Mouse (Mus musculus) heart, postnatal 0 days (tissue): ENCODE data around the gene Slamf9. TPM values are rescaled to one million over a fixed set of nuclear protein-coding genes. Genes with fewer than 3 reads are reported as not detected.

ENCODE experiments used
- ATAC-seq: fragments of 200-750 bp; cut with Nextera tagmentation; 2 replicates; pipeline ENCODE4 v1.8.0; 2017; ENCODE audit warnings: low read depth, moderate number of reproducible peaks, moderate library complexity; ENCODE audit not compliant: insufficient read depth
- DNase-seq: peaks from one replicate; pipeline ENCODE4 v3.0.0-alpha.2; 2016; ENCODE audit warnings: low spot score
- H3K27ac ChIP-seq: fragments of 300-500 bp; sonication (generic); 2 replicates; pipeline ENCODE4 v1.5.1; 2014; ENCODE audit warnings: low read depth, mild to moderate bottlenecking
- H3K27me3 ChIP-seq: fragments of 300-500 bp; sonication (generic); 2 replicates; pipeline ENCODE4 v1.6.1; 2014; ENCODE audit warnings: low read length, mixed read lengths; ENCODE audit not compliant: control insufficient read depth, insufficient read depth
- H3K36me3 ChIP-seq: fragments of 300-500 bp; sonication (generic); replicated peaks from 2 replicates; pipeline ENCODE4 v1.6.1; 2014; ENCODE audit warnings: low read length, mixed read lengths; ENCODE audit not compliant: control insufficient read depth, insufficient read depth
- H3K4me1 ChIP-seq: fragments of 300-500 bp; sonication (generic); 2 replicates; pipeline ENCODE4 v1.6.1; 2014; ENCODE audit warnings: antibody characterized with exemption; ENCODE audit not compliant: control insufficient read depth, insufficient read depth
- H3K4me2 ChIP-seq: fragments of 300-500 bp; sonication (generic); 2 replicates; pipeline ENCODE4 v1.6.1; 2014; ENCODE audit warnings: low read depth, mild to moderate bottlenecking, low read length, moderate library complexity
- H3K4me3 ChIP-seq: fragments of 300-500 bp; sonication (generic); 2 replicates; pipeline ENCODE4 v1.5.1; 2014; ENCODE audit warnings: low read depth, low read length
- H3K9ac ChIP-seq: fragments of 300-500 bp; sonication (generic); replicated peaks from 2 replicates; pipeline ENCODE4 v1.6.1; 2014; ENCODE audit warnings: low read depth, low read length, mixed read lengths
- H3K9me3 ChIP-seq: fragments of 300-500 bp; sonication (generic); replicated peaks from 2 replicates; pipeline ENCODE4 v1.6.1; 2016; ENCODE audit warnings: low read length; ENCODE audit not compliant: control insufficient read depth
- CTCF ChIP-seq: IDR thresholded peaks from 2 replicates; pipeline ENCODE4 v1.5.1; 2016; ENCODE audit warnings: antibody characterized with exemption, control low read depth, low read depth
- EP300 ChIP-seq: IDR thresholded peaks from 2 replicates; pipeline ENCODE4 v1.6.1; 2016; ENCODE audit warnings: antibody characterized with exemption, low read depth
- WGBS: fragments of 180-500 bp; shearing (Covaris S2); extraction: QIAGEN DNeasy Blood & Tissue Kit; methylation state at CpG from one replicate; pipeline ENCODE4 v1.1.7; 2014; 5-methylcytosine and 5-hydroxymethylcytosine counted together
- polyA plus RNA-seq: library from polyadenylated mRNA; unstranded; fragments of >200 nt; fragmentation: Nextera tagmentation; extraction: Ambion mirVana; gene quantifications from 2 replicates; pipeline ENCODE4 v1.2.1, GENCODE M21; 2015
- total RNA-seq: library from RNA; depleted of rRNA; stranded (reverse); fragments of >200 nt; gene quantifications from 2 replicates; pipeline ENCODE4 v1.2.3, GENCODE M21; 2014; ENCODE audit warnings: low replicate concordance; rRNA removed

The Slamf9 gene
- total RNA-seq = 1.9 and 5.8 TPM in 2 replicates
- polyA plus RNA-seq = 1.6 and 2.0 TPM in 2 replicates

DNA sequence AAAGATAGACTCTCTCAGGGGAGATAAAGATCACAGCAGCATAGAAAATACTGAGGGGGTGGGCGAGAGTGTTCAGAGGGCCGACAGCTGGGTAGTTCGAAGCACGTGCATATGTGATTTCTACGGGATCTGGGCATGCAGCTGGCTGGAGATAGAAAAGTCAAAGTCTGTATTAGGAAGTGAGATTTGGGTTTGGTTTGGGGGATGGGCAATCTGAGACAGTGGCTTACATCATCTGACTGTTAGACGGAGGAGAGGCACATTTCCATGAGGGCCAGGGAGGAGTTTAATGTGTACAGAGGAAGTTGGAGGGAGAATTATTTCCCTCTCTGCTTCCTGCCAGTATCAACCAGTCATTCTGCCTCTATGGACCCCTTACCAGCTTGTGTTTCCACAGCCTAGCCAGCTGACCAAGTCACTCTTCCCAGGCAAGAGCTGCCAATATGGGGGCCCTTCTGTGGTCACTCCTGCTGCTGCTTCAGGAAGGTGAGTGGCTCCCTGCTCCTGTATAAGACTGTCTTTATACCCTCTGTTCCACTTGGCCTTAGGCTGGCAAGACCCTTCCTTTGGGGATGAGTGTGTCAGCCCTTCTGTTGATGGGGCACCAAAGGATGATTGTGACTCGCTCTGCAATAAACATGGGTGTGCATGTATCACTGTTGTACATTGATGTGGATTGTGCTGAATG is at the start of gene Slamf9:
Gene Slamf9, plus strand, starts transcription at position 305 of the 688 bp plus-strand sequence.
- TF ChIP-seq CTCF (no peak), EP300 (no peak)
- peak; percentile 30 for DNase-seq
- no peak within 1 kb of the TSS for H3K27ac ChIP-seq
- WGBS = 43% methylated on average over 7 of the region's 7 CpGs
- H3K4me2 ChIP-seq = no peak within 1 kb of the TSS
- no peaks in the 10 kb centered on the region for H3K4me1 ChIP-seq
- H3K4me3 ChIP-seq = no peak within 1 kb of the TSS
- no peaks in the 10 kb centered on the region for H3K36me3 ChIP-seq
- no peaks in the 10 kb centered on the region for H3K27me3 ChIP-seq
- H3K9me3 ChIP-seq = no peaks in the 10 kb centered on the region
- no peak within 1 kb of the TSS for H3K9ac ChIP-seq
- ATAC-seq = peak; percentile 63

DNA sequence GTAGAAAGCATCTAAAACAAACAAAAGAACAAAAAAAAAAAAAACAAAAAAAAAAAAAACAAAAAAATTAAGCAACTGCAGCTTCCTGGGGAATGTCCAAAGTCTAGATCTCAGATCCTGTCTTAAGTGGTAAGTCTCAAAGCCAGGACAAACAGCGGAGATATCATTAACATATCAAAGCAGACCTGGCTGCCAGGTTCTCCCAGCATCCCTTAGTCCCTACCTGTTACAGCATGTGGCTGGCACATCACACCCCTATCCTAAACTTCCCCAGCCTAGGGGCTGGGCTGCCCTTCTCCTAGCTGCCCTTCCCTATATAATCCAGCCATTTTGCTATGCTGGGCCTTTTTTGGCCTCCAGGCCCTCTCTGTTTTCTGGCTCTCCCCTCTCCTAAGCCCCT is 48.7 kb upstream of the Slamf9 start:
- TF ChIP-seq EP300 (no peak), CTCF (no peak)
- H3K36me3 ChIP-seq = no peaks in the 10 kb centered on the region
- H3K4me2 ChIP-seq = no peak overlapping the region
- no peaks in the 10 kb centered on the region for H3K9me3 ChIP-seq
- no peak for DNase-seq
- H3K27ac ChIP-seq = no peak overlapping the region
- 53% methylated on average over 1 of the region's 1 CpGs for WGBS
- H3K9ac ChIP-seq = no peak overlapping the region
- no peaks in the 10 kb centered on the region for H3K27me3 ChIP-seq
- H3K4me1 ChIP-seq = peaks cover 7% of the 10 kb centered on the region; the same call in 1 of the 2 replicates
- no peak for ATAC-seq
- H3K4me3 ChIP-seq = no peak overlapping the region

DNA sequence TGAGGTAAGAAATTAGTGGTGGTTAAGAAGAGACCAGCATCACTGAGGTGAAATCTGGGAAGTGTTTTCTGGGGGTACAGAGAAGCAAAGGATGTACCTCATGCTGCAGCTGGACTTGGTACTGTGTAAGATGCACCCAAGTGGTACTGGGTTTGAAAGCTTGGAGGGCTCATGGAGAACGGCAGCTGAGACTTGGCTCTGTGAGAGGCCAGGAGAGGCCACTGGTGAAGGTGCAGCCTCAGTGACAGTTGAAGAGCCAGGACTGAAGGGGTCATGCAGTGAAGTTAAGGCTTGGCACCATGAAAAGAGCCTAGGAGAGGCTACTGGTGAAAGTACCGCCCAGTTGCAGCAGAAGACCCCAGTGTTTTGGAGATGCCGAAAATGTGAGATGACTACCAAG is 47.3 kb upstream of the Slamf9 start:
- Histone ChIP-seq H3K9me3 (no peaks in the 10 kb centered on the region), H3K4me1 (peaks cover 21% of the 10 kb centered on the region), H3K27me3 (no peaks in the 10 kb centered on the region), H3K4me3 (no peak overlapping the region), H3K4me2 (no peak overlapping the region), H3K9ac (no peak overlapping the region), H3K36me3 (no peaks in the 10 kb centered on the region), H3K27ac (no peak overlapping the region)
- ATAC-seq (no peak), DNase-seq (no peak)
- 90% methylated on average over 3 of the region's 3 CpGs for WGBS
- TF ChIP-seq CTCF = no peak
- no peak for TF ChIP-seq EP300

DNA sequence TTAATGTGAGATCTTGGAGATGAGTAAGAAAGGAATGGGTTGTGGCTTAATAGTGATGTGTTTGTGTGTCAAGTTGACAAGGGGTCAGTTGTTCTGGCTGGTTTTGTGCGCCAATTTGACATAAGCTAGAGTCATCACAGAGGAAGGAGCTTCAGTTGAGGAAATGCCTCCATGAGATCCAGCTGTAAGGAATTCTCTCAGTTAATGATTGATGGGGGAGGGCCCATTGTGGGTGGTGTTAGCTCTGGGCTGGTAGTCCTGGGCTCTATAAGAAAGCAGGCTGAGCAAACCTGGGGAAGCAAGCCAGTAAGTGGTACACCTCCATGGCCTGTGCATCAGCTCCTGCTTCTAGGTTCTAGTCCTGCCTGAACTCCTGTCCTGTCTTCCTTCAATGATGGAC is 46.5 kb upstream of the Slamf9 start:
- whole genome bisulfite sequencing = 82% methylated on average over 1 of the region's 1 CpGs
- Histone ChIP-seq H3K9ac (no peak overlapping the region), H3K4me3 (no peak overlapping the region), H3K27ac (no peak overlapping the region), H3K4me2 (no peak overlapping the region), H3K27me3 (no peaks in the 10 kb centered on the region), H3K4me1 (peaks cover 22% of the 10 kb centered on the region), H3K36me3 (no peaks in the 10 kb centered on the region), H3K9me3 (no peaks in the 10 kb centered on the region)
- no peak for TF ChIP-seq CTCF
- TF ChIP-seq EP300 = no peak
- ATAC-seq = no peak
- no peak for DNase-seq

DNA sequence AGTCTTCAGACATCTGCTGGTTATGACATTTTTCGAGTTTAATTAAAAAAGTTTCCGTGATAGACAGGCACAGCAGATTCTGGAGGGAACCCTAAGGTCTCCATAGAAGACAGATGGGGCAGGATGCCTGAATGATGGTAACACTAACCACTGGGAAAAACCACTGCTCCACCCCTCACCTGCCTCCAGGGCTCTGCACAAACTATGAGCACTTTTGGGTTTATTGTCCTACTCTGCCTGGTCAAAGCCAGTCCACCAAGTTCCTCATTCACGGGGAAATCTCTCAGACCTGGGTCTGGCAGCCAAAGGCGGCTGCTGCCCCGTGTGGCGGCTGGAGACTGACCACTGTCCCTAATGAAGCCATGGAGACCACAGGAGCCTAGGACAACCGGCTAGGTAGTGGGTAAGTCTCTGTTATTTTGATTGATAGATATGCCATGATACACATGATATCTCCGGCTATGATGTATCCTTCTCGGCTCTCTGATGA is 44.4 kb upstream of the Slamf9 start:
- 54% methylated on average over 9 of the region's 9 CpGs for WGBS
- H3K27ac ChIP-seq = no peak overlapping the region
- ATAC-seq (no peak), DNase-seq (no peak)
- H3K27me3 ChIP-seq = no peaks in the 10 kb centered on the region
- H3K4me2 ChIP-seq = no peak overlapping the region
- no peaks in the 10 kb centered on the region for H3K9me3 ChIP-seq
- H3K4me1 ChIP-seq = peaks cover 20% of the 10 kb centered on the region
- TF ChIP-seq CTCF (0 out of 2 replicates have a peak, but pooled peaks have one; percentile 2), EP300 (no peak)
- no peak overlapping the region for H3K4me3 ChIP-seq
- H3K9ac ChIP-seq = no peak overlapping the region
- H3K36me3 ChIP-seq = no peaks in the 10 kb centered on the region
